Mouse (Mus musculus) ES-Bruce4 (cell line): ENCODE measurements around the gene Mchr1. TPM values are rescaled to one million over a fixed set of nuclear protein-coding genes. Genes with fewer than 3 reads are reported as not detected.

Experiments used
- H3K27ac ChIP-seq: 2 replicates; pipeline ENCODE4 v1.5.1; 2012; ENCODE audit warnings: low read length, inconsistent platforms; ENCODE audit not compliant: insufficient read depth
- H3K27me3 ChIP-seq: 2 replicates; pipeline ENCODE4 v1.6.1; 2012; ENCODE audit warnings: mild to moderate bottlenecking, low read length, inconsistent platforms; ENCODE audit not compliant: control insufficient read depth, poor library complexity, insufficient read depth, severe bottlenecking
- H3K36me3 ChIP-seq: 2 replicates; pipeline ENCODE4 v1.6.1; 2012; ENCODE audit warnings: inconsistent platforms, mild to moderate bottlenecking, low read length, moderate library complexity; ENCODE audit not compliant: control insufficient read depth, poor library complexity, insufficient read depth, severe bottlenecking
- H3K4me1 ChIP-seq: one replicate; pipeline ENCODE4 v1.8.1; 2011; ENCODE audit warnings: low read length; ENCODE audit not compliant: control insufficient read depth, insufficient read depth
- H3K4me3 ChIP-seq: 2 replicates; pipeline ENCODE4 v1.5.1; 2011; ENCODE audit warnings: low read depth, mild to moderate bottlenecking, low read length
- H3K9ac ChIP-seq: 2 replicates; pipeline ENCODE4 v1.6.1; 2012; ENCODE audit warnings: low read depth, mild to moderate bottlenecking, inconsistent platforms; ENCODE audit not compliant: poor library complexity, severe bottlenecking
- H3K9me3 ChIP-seq: replicated peaks from 2 replicates; pipeline ENCODE4 v1.6.1; 2012; ENCODE audit warnings: mild to moderate bottlenecking, low read length, inconsistent platforms; ENCODE audit not compliant: control insufficient read depth, poor library complexity, insufficient read depth, severe bottlenecking
- CTCF ChIP-seq: IDR thresholded peaks from one replicate; pipeline ENCODE4 v1.8.1; 2011; ENCODE audit warnings: low read depth, low read length
- EP300 ChIP-seq: IDR thresholded peaks from 2 replicates; pipeline ENCODE4 v1.6.1; 2011; ENCODE audit warnings: low read depth, low read length; ENCODE audit not compliant: insufficient read depth
- POLR2A ChIP-seq: IDR thresholded peaks from one replicate; pipeline ENCODE4 v1.8.1; 2011; ENCODE audit warnings: low read length; ENCODE audit not compliant: insufficient read depth
- polyA plus RNA-seq: library from polyadenylated mRNA; stranded (reverse); fragments of >200 nt; gene quantifications from 2 replicates; pipeline ENCODE4 v1.2.4, GENCODE M21; 2011; ENCODE audit warnings: low read depth; ENCODE audit not compliant: missing spikeins, insufficient read depth, insufficient read length

Gene Mchr1
- polyA plus RNA-seq, 1 experiment: not detected

DNA sequence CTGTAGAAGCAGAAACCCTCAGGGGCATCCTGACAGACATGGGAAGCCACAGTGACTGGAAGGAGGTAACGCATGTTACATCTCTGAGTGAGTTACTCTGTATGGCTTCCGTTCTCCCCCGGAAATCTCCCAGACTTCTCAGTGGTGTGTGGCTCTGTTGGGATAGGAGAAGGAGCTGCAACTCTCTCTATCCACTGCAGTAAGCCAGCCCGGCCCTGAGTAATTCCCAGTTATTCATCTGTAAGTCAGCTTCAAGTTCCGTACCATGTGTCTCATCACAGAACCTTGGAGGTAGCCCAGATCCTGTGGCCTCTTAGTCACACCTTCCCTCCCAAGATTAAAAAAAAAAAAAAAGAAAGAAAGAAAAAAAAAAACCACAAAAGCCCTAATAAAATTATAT, 43.0 kb upstream of the Mchr1 start:
- Histone ChIP-seq H3K9me3 (no peaks in the 10 kb centered on the region), H3K4me3 (no peak overlapping the region), H3K27me3 (no peaks in the 10 kb centered on the region), H3K36me3 (no peaks in the 10 kb centered on the region), H3K4me1 (no peaks in the 10 kb centered on the region), H3K9ac (no peak overlapping the region), H3K27ac (no peak overlapping the region)
- TF ChIP-seq EP300: no peak
- no peak for TF ChIP-seq CTCF
- TF ChIP-seq POLR2A: no peak

DNA sequence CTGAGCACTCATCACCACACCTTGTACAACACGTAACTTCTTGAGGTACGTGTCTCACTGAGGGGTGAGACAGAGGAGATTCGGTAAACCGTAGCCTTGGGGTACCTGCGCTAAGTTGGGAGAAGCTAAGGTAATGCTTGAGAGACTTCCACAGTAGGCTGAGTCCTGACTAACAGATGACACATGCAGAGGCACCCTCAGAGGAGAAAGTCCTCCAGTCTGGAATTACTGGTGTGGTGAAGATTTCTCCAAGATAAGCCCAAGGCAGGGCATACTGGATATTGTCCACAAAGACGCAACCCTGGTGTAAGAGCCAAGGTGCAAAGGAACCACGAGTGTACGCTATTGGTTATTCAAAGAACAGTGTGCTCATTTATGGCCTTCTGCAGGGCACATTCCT, 42.4 kb upstream of the Mchr1 start:
- Histone ChIP-seq H3K9ac (no peak overlapping the region), H3K4me1 (no peaks in the 10 kb centered on the region), H3K4me3 (no peak overlapping the region), H3K27me3 (no peaks in the 10 kb centered on the region), H3K9me3 (no peaks in the 10 kb centered on the region), H3K36me3 (no peaks in the 10 kb centered on the region), H3K27ac (no peak overlapping the region)
- no peak for TF ChIP-seq POLR2A
- no peak for TF ChIP-seq CTCF
- no peak for TF ChIP-seq EP300

DNA sequence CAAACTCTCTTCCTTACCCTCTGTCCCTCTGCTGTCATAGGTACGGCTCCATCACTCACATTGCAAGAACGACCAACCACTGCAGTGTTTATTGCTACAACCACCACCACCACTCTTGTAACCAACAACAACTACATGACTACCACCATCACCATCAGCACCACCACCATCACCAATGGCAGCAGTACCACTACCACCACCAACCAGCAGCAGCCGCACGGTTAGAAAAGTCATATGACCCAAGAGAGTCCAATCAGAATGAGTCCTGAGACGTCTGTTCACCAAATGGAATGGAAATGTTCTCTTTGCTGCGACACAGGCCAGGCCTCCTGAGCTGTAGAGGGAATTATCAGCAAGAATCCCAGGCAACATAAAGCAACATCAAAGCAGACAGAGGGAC, 40.5 kb upstream of the Mchr1 start:
- Histone ChIP-seq H3K9me3 (peaks cover 4% of the 10 kb centered on the region; the same call in 1 of the 2 replicates), H3K27ac (no peak overlapping the region), H3K4me1 (no peaks in the 10 kb centered on the region), H3K36me3 (no peaks in the 10 kb centered on the region), H3K9ac (no peak overlapping the region), H3K27me3 (no peaks in the 10 kb centered on the region), H3K4me3 (no peak overlapping the region)
- TF ChIP-seq EP300: no peak
- no peak for TF ChIP-seq CTCF
- TF ChIP-seq POLR2A: no peak

DNA sequence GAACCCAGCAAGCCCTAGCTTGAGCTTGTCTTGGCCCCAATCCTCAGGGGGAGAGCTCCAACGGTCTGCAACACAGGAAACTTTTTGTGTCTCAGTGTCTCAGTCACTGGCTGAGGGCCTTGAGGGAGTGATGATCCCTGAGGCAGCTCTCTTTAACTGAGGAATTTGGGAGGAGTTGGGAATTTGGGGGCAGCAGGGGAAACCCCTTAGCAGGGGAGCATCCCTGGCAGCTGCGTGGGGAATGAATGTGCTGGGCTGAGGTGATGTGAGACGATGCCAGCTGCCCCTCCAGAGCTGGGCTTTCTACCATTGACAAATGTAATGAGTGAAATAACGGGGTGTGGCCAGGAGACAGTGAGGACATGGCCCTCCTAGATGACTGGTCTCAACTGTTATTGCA, 39.9 kb upstream of the Mchr1 start:
- TF ChIP-seq EP300 (no peak), CTCF (no peak), POLR2A (no peak)
- H3K27me3 ChIP-seq: no peaks in the 10 kb centered on the region
- H3K4me1 ChIP-seq: no peaks in the 10 kb centered on the region
- no peak overlapping the region for H3K9ac ChIP-seq
- peaks cover 4% of the 10 kb centered on the region; the same call in 1 of the 2 replicates for H3K9me3 ChIP-seq
- no peak overlapping the region for H3K4me3 ChIP-seq
- no peak overlapping the region for H3K27ac ChIP-seq
- H3K36me3 ChIP-seq: no peaks in the 10 kb centered on the region

DNA sequence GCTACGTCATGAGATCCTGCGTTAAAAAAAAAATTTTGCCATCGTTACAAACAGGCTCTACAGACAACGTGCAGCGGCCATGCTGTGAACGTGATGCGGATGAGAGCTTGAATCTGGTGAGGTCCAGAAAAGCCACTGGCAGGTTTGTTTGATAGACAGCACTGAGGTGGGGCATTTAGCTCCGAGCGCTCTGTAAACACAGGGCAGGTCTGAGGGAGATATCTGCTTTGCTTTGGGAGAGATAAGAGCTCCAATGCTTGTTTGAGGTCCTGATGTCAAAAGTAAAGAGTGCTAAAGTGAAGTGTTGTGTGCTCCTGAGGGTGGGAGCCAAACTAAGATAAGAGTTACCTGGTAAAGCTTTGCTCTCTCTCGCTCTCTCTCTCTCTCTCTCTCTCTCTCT, 38.1 kb upstream of the Mchr1 start:
- Histone ChIP-seq H3K9ac (no peak overlapping the region), H3K4me1 (no peaks in the 10 kb centered on the region), H3K27ac (no peak overlapping the region), H3K4me3 (no peak overlapping the region), H3K36me3 (no peaks in the 10 kb centered on the region), H3K27me3 (no peaks in the 10 kb centered on the region), H3K9me3 (peaks cover 4% of the 10 kb centered on the region; the same call in 1 of the 2 replicates)
- TF ChIP-seq POLR2A (no peak), CTCF (no peak), EP300 (no peak)

DNA sequence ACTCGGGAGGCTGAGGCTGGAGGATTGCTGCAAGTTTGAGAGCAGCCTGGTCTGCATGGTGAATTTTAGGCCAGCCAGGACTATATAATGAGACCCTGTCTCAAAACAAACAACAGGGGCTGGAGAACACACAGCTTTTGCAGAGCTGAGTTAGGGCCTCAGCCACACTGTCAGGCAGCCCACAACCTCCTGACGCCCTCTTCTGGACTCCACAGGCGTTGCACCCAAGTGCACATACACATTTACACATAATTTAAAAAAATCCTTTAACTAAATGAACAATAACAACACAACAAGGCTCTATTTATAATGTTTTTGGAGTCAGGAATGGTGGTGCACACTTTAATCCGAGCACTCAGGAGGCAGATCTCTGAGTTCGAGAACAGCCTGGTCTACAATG, 36.9 kb upstream of the Mchr1 start:
- Histone ChIP-seq H3K9ac (no peak overlapping the region), H3K36me3 (no peaks in the 10 kb centered on the region), H3K9me3 (peaks cover 4% of the 10 kb centered on the region; the same call in 1 of the 2 replicates), H3K4me1 (no peaks in the 10 kb centered on the region), H3K27ac (no peak overlapping the region), H3K27me3 (no peaks in the 10 kb centered on the region; the same call in 1 of the 2 replicates), H3K4me3 (no peak overlapping the region)
- TF ChIP-seq EP300 (no peak), CTCF (peak; percentile 38), POLR2A (no peak)
